ENCODE assay signal across 20 mouse cellular contexts in the genomic region with DNA sequence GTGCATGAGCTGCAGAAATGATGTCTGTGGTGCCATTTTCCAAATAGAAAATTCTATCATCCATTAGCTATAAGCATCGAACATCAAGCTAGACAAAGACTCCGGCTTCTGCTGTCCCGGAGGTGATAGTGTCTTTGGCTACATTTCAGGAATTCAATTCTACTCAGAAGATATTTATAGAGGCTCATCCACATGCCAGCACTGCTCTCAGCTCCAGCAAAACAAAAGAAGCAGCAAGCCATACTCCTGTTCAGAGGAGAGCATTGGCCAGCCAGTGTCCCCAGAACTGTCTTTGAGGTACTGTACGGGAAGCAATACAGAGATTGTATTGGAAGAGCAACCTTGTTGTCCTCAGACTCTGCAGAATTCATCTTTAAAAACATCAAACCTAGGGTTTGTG. TPM values are rescaled to one million over a fixed set of nuclear protein-coding genes. Genes with fewer than 3 reads are reported as not detected.
DNase-seq lines count a peak whose midpoint lies in the region; ATAC-seq and TF ChIP-seq lines count a peak whose summit lies in the region.
"Had no signal": no experiment of that assay in that cellular context is flagged by ENCODE, and none has a peak within 500 bp of the region (broad histone marks: within the 10 kb centered on the region; RNA-seq: fewer than 3 reads in every experiment).

No protein-coding gene starts in this region.

- no peaks in the 10 kb centered on the region for H3K36me3 ChIP-seq in midbrain, embryonic 10.5 days
- no peaks in the 10 kb centered on the region for H3K36me3 ChIP-seq in midbrain, embryonic 11.5 days (ENCODE audit: control insufficient read depth, insufficient read depth, low read length)
- H3K36me3 ChIP-seq in heart, embryonic 13.5 days = no peaks in the 10 kb centered on the region
- H3K36me3 ChIP-seq in hindbrain, embryonic 14.5 days (replicated peaks; ENCODE audit: control insufficient read depth, insufficient read depth) = no peaks in the 10 kb centered on the region
- H3K36me3 ChIP-seq: forebrain, embryonic 15.5 days; intestine, embryonic 15.5 days; kidney, embryonic 15.5 days; limb, embryonic 12.5 days; liver, embryonic 13.5 days; lung, embryonic 15.5 days; midbrain, embryonic 13.5 days; neural tube, embryonic 15.5 days had no signal

- no peaks in the 10 kb centered on the region for H3K9me3 ChIP-seq in midbrain, embryonic 10.5 days (replicated peaks)
- H3K9me3 ChIP-seq in midbrain, embryonic 11.5 days (ENCODE audit: control insufficient read depth, low read length) = no peaks in the 10 kb centered on the region
- H3K9me3 ChIP-seq in heart, embryonic 13.5 days = no peaks in the 10 kb centered on the region
- H3K9me3 ChIP-seq in hindbrain, embryonic 14.5 days (ENCODE audit: control insufficient read depth, low read length) = no peaks in the 10 kb centered on the region
- H3K9me3 ChIP-seq: forebrain, embryonic 15.5 days; intestine, embryonic 15.5 days; kidney, embryonic 15.5 days; limb, embryonic 12.5 days; liver, embryonic 13.5 days; lung, embryonic 15.5 days; midbrain, embryonic 13.5 days; neural tube, embryonic 15.5 days had no signal

- H3K4me2 ChIP-seq in midbrain, embryonic 11.5 days = no peak overlapping the region
- peak overlapping the region; percentile 28 for H3K4me2 ChIP-seq in heart, embryonic 13.5 days
- no peak overlapping the region for H3K4me2 ChIP-seq in hindbrain, embryonic 14.5 days (replicated peaks)
- H3K4me2 ChIP-seq: forebrain, embryonic 15.5 days; intestine, embryonic 15.5 days; kidney, embryonic 15.5 days; limb, embryonic 12.5 days; liver, embryonic 13.5 days; lung, embryonic 15.5 days; midbrain, embryonic 13.5 days; neural tube, embryonic 15.5 days had no signal

- 94% methylated on average over 4 of the region's 4 CpGs for WGBS in midbrain, embryonic 10.5 days
- WGBS in midbrain, embryonic 11.5 days = 88% methylated on average over 4 of the region's 4 CpGs
- WGBS in heart, embryonic 13.5 days = 29% methylated on average over 4 of the region's 4 CpGs
- 50% methylated on average over 4 of the region's 4 CpGs for WGBS in hindbrain, embryonic 14.5 days

- TF ChIP-seq CTCF in layer of hippocampus, adult 2 months (conservative IDR thresholded peaks at IDR 0.05) = no peak

- peaks cover 62% of the 10 kb centered on the region for H3K4me1 ChIP-seq in midbrain, embryonic 10.5 days
- H3K4me1 ChIP-seq in midbrain, embryonic 11.5 days (ENCODE audit: control insufficient read depth, insufficient read depth, low read length) = peaks cover 35% of the 10 kb centered on the region
- peaks cover 34% of the 10 kb centered on the region for H3K4me1 ChIP-seq in heart, embryonic 13.5 days
- H3K4me1 ChIP-seq in hindbrain, embryonic 14.5 days (replicated peaks; ENCODE audit: control insufficient read depth, insufficient read depth, low read length) = peaks cover 41% of the 10 kb centered on the region
- H3K4me1 ChIP-seq: intestine, embryonic 15.5 days; kidney, embryonic 15.5 days; limb, embryonic 12.5 days; liver, embryonic 13.5 days had no signal

- H3K4me3 ChIP-seq in midbrain, embryonic 10.5 days = no peak overlapping the region
- H3K4me3 ChIP-seq in midbrain, embryonic 11.5 days (ENCODE audit: low read depth, low read length) = no peak overlapping the region
- H3K4me3 ChIP-seq in heart, embryonic 13.5 days = no peak overlapping the region
- H3K4me3 ChIP-seq in hindbrain, embryonic 14.5 days (replicated peaks; ENCODE audit: low read length) = no peak overlapping the region
- no peak overlapping the region for H3K4me3 ChIP-seq in layer of hippocampus, adult 2 months
- H3K4me3 ChIP-seq: forebrain, embryonic 15.5 days; intestine, embryonic 15.5 days; kidney, embryonic 15.5 days; limb, embryonic 12.5 days; liver, embryonic 13.5 days; lung, embryonic 15.5 days; midbrain, embryonic 13.5 days; neural tube, embryonic 15.5 days had no signal

- H3K9ac ChIP-seq in midbrain, embryonic 11.5 days (ENCODE audit: low read length) = no peak overlapping the region
- H3K9ac ChIP-seq in heart, embryonic 13.5 days = no peak overlapping the region
- peak overlapping the region; percentile 20; the same call in 1 of the 2 replicates for H3K9ac ChIP-seq in hindbrain, embryonic 14.5 days
- H3K9ac ChIP-seq: forebrain, embryonic 15.5 days; intestine, embryonic 15.5 days; kidney, embryonic 15.5 days; limb, embryonic 12.5 days; liver, embryonic 13.5 days; lung, embryonic 15.5 days; midbrain, embryonic 13.5 days; neural tube, embryonic 15.5 days had no signal

- DNase-seq in heart, adult 18-20 months = peak; percentile 25 to 46
- DNase-seq in heart, adult 11 months = no peak
- no peak for DNase-seq in midbrain, embryonic 10.5 days (ENCODE audit: low spot score)
- DNase-seq in midbrain, embryonic 11.5 days (ENCODE audit: low spot score, missing footprints) = no peak
- DNase-seq in hindbrain, embryonic 14.5 days (ENCODE audit: low spot score) = no peak
- DNase-seq in layer of hippocampus, adult 2 months (ENCODE audit: low spot score in 2 of 2) = no peak
- DNase-seq: cerebellum, adult 9-10 months; gastrocnemius, postnatal 36 days; liver, embryonic 13.5 days; right cerebral cortex, postnatal 14 days; thymus, postnatal 4 days had no signal

- ATAC-seq in midbrain, embryonic 11.5 days (ENCODE audit: low FRiP score) = no peak
- no peak for ATAC-seq in heart, embryonic 13.5 days (ENCODE audit: extremely low read depth, insufficient number of reproducible peaks, low FRiP score, low TSS enrichment)
- no peak for ATAC-seq in hindbrain, embryonic 14.5 days (ENCODE audit: low FRiP score)
- ATAC-seq: forebrain, embryonic 15.5 days; intestine, embryonic 15.5 days; midbrain, embryonic 13.5 days had no signal

- H3K27me3 ChIP-seq in midbrain, embryonic 10.5 days (ENCODE audit: low read depth, poor library complexity, severe bottlenecking) = no peaks in the 10 kb centered on the region
- no peaks in the 10 kb centered on the region for H3K27me3 ChIP-seq in midbrain, embryonic 11.5 days (ENCODE audit: control insufficient read depth, insufficient read depth, low read length)
- no peaks in the 10 kb centered on the region for H3K27me3 ChIP-seq in heart, embryonic 13.5 days (replicated peaks)
- H3K27me3 ChIP-seq in hindbrain, embryonic 14.5 days (ENCODE audit: control insufficient read depth, insufficient read depth, low read length) = no peaks in the 10 kb centered on the region
- H3K27me3 ChIP-seq: forebrain, embryonic 15.5 days; intestine, embryonic 15.5 days; kidney, embryonic 15.5 days; limb, embryonic 12.5 days; liver, embryonic 13.5 days; lung, embryonic 15.5 days; midbrain, embryonic 13.5 days; neural tube, embryonic 15.5 days had no signal

- peak overlapping the region; percentile 17; the same call in 1 of the 2 replicates for H3K27ac ChIP-seq in midbrain, embryonic 10.5 days (replicated peaks)
- H3K27ac ChIP-seq in midbrain, embryonic 11.5 days (ENCODE audit: low read depth, low read length) = no peak overlapping the region
- peak overlapping the region; percentile 84 for H3K27ac ChIP-seq in heart, embryonic 13.5 days (replicated peaks)
- H3K27ac ChIP-seq in hindbrain, embryonic 14.5 days = peak overlapping the region; percentile 9; the same call in 1 of the 2 replicates
- H3K27ac ChIP-seq in layer of hippocampus, adult 2 months = no peak overlapping the region
- H3K27ac ChIP-seq: forebrain, embryonic 15.5 days; intestine, embryonic 15.5 days; kidney, embryonic 15.5 days; limb, embryonic 12.5 days; liver, embryonic 13.5 days; lung, embryonic 15.5 days; macrophage; neural tube, embryonic 15.5 days had no signal

RNA-seq across cellular contexts. Expression of gene Fat3, which starts 59.2 kb away (rescaled TPM):
- total RNA-seq in heart, adult 18-20 months (2021) = under 1 TPM; 0.42 to 0.46 TPM
- polyA plus RNA-seq in midbrain, embryonic 10.5 days (2016; fragmentation: Nextera tagmentation; extraction: Ambion mirVana) = 7.0 and 7.6 TPM in 2 replicates
- 13.0 and 13.5 TPM in 2 replicates for polyA plus RNA-seq in midbrain, embryonic 11.5 days (2014; fragmentation: Nextera tagmentation; extraction: Ambion mirVana)
- 0.80 and 1.1 TPM in 2 replicates for polyA plus RNA-seq in heart, embryonic 13.5 days (2015; fragmentation: Nextera tagmentation; extraction: Ambion mirVana)
- 17.5 and 18.7 TPM in 2 replicates for polyA plus RNA-seq in hindbrain, embryonic 14.5 days (2014; fragmentation: Nextera tagmentation; extraction: Ambion mirVana)
- 10 to 100 TPM; 37.1 to 37.5 TPM for total RNA-seq in layer of hippocampus, adult 2 months (2021)

Comparison
In these comparisons a context has a peak if more than half of its experiments do, and no peak if none do; other contexts are left out.
1. DNase-seq: peak in heart, adult 18-20 months (2 of 2); none in heart, adult 11 months (single experiment), midbrain, embryonic 10.5 days (single experiment), midbrain, embryonic 11.5 days (single experiment), hindbrain, embryonic 14.5 days (single experiment) and layer of hippocampus, adult 2 months (0 of 2).
2. H3K27ac ChIP-seq: peak in midbrain, embryonic 10.5 days (single experiment), heart, embryonic 13.5 days (single experiment) and hindbrain, embryonic 14.5 days (single experiment); none in midbrain, embryonic 11.5 days (single experiment) and layer of hippocampus, adult 2 months (single experiment).